Mouse (Mus musculus) naive thymus-derived CD4-positive, alpha-beta T cell, adult 5 months (primary cell): ENCODE data around the gene Ppil1. TPM values are rescaled to one million over a fixed set of nuclear protein-coding genes. Genes with fewer than 3 reads are reported as not detected.

Source experiments
- polyA plus RNA-seq: library from polyadenylated mRNA; unstranded; fragments of 100-300 nt; shearing (Covaris generic); gene quantifications from one replicate; pipeline ENCODE4 v1.2.1, GENCODE M21; 2017

The Ppil1 gene
- polyA plus RNA-seq, result 16.3 TPM

GRCm38 (mm10) chr17:29263840-29264633, at the start of gene Ppil1:
Gene Ppil1, minus strand, starts transcription at chr17:29264186.

GRCm38 (mm10) chr17:29268682-29269348, 4.8 kb upstream of the Ppil1 start, which contains the start of gene BC004004:
Gene BC004004, plus strand, starts transcription at chr17:29268788.

GRCm38 (mm10) chr17:29237772-29238420, 26.1 kb downstream of the Ppil1 start, which contains the start of gene Cpne5:
Gene Cpne5, minus strand, starts transcription at chr17:29238167.

Other genes starting within 250 kb of the Ppil1 start
- 502 TPM for gene Srsf3, start 231.6 kb downstream of the Ppil1 start, polyA plus RNA-seq
- 7.4 TPM for gene Cdkn1a, start 173.2 kb downstream of the Ppil1 start, polyA plus RNA-seq
- gene Rab44, start 150.0 kb downstream of the Ppil1 start, polyA plus RNA-seq, result not detected
- 0.62 TPM for gene Cpne5, start 26.0 kb downstream of the Ppil1 start, polyA plus RNA-seq
- 46.3 TPM for gene BC004004, start 4.6 kb upstream of the Ppil1 start, polyA plus RNA-seq
- not detected for gene Pi16, start 53.5 kb upstream of the Ppil1 start, polyA plus RNA-seq
- gene Mtch1, start 83.7 kb upstream of the Ppil1 start, polyA plus RNA-seq, result 31.3 TPM
- not detected for gene Fgd2, start 96.7 kb upstream of the Ppil1 start, polyA plus RNA-seq
- gene Pim1, start 226.6 kb upstream of the Ppil1 start, polyA plus RNA-seq, result 178 TPM